Mouse (Mus musculus) spleen, embryonic (tissue): ENCODE results near the gene C1qtnf7.

Experiments used
- CTCF ChIA-PET: fragments of 350-600 bp; sonication (Branson Sonifier 250); formaldehyde crosslinking; loops from one replicate; lab custom pipeline; 2022; lab: Charles Lee

C1qtnf7 gene

DNA sequence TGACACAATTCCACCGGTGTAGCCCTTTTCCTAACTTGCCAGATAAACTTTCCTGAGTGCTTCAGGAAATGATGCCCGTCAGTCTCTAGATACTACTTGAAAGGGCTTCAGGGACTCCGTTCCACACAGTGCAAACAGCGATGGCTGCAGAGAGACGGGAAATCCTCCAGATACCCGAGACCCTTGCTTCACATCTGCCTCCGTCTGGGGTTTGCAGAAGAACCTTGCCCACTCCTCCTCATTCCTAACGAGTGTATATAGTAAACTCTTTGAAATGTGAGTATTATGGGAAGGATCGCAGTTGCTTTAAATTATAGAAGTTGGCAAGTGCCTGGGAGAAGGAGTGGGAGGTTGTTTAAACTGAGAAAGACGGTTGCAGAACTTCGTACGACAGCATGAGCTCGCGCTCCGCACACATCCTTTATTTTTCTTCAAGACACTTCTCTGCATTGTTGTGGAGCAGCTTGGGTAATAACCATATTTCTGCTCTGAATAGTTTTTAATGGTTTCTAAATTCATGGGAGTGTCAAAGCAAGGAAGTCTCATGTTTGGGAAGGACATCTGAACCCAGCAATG is at the start of gene C1qtnf7:
TSS of gene C1qtnf7 (plus strand) at position 138 of the 576 bp plus-strand sequence.
- CTCF ChIA-PET, result no interaction called here

DNA sequence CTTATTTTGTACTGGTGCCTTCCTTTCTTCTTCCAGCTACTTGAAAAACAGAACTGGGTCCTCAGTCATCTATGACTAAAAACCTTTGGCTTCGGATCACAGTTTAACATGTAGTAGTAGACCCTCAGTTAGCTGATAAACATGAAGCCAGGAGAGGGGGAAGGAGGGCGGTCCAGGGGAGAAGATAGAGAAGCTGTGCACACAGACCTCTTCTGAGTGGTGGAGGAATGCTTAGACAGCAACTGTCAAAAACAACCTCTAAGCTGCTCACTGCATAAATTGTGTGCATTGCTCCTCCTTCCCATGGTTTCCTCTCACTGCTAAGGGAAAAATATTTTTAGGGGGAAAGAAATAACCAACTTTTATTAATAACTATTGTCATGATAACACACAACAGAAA is 48.6 kb upstream of the C1qtnf7 start:
- CTCF ChIA-PET, result no interaction called here

DNA sequence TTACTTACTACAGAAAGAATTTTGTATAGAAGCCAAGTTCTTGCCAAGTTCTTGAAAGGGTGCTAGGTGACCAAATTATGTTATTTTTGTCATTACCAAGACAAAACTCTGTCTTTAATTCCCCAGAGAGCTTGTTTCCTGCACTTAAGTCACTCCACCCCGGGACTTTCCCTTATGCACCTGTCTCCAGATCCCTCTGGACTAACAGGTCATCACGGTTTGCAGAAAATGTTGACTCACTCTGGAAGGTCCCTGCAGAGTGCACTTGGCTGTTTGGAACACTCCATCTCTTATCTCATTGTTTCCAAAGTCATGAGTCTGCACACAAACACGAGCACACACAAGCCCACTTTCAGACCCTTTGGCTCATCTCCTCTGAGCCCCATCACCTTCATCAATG is 48.1 kb upstream of the C1qtnf7 start:
- CTCF ChIA-PET, result no interaction called here

DNA sequence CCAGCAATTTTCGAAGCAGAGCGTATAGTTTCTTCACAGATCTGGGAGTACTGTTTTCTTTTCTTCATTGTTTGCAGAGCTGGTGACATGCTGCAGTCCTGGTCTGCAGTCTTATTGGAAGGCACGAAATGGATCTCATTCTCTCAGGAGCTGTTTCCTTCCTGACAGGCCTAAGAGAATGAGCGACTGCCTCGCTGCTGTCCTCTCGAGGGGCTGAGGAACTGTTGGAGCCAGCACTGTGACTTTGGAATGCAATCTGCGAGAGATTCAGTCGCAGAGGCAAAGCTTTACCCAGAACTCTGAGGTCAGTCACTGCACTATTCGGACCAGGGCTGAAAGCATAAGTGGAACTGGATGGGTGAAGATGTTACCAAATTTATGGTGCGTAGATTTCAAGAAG is 46.4 kb upstream of the C1qtnf7 start:
- CTCF ChIA-PET, result no interaction called here

DNA sequence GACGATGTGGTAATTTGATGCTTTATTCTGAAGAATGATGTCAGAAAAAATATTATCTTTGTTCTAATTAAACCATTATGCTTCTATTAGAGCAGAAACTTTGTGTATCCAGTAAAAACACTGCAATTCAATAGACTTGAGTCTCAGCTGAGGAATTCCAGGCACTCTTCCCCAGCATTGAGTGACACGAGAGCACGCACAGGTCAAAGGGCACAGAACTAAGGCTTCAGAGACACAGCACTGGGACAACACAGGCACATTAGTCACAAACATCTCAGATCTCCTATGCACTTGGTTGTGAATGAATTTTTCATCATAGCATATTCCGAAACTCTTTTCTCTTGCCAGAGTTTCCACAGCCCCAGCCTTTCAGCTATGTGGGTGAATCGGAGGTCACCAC is 37.4 kb upstream of the C1qtnf7 start:
- CTCF ChIA-PET, result no interaction called here

DNA sequence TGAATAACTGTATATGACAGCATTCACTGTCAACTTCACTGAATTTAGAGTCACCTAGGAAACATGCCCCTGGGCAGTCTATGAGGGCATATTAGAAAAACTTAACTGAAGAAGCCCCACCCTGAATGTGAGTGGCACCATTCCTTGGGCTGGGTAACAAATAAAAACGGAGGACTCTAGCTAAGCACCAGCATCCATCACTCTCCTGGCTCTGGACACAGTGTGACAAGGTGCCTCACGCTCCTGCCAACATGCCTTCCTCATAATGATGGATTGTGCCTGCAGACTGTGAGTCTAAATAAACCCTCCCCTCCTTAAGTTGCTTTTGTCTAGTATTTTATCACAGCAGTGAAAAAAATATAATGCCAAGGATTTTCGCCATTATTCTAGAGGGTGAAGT is 35.3 kb upstream of the C1qtnf7 start:
- CTCF ChIA-PET, result no interaction called here

DNA sequence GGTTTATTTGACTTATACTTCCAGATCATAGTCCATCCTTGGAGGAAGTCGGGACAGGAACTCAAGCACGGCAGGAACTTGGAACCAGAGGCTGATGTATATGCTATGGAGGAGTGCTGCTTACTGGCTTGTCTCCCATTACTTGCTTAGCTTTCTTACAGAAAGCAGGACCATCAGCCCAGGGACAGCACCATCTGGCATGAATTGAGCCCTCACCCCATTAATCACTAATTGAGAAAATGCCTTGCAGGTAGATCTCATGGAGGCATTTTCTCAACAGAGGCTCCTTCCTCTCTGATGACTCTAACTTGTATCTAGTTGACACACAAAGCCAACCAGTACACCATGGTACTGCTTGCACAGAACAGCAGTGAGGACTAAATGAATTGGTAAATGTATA is 34.6 kb upstream of the C1qtnf7 start:
- CTCF ChIA-PET, result no interaction called here

DNA sequence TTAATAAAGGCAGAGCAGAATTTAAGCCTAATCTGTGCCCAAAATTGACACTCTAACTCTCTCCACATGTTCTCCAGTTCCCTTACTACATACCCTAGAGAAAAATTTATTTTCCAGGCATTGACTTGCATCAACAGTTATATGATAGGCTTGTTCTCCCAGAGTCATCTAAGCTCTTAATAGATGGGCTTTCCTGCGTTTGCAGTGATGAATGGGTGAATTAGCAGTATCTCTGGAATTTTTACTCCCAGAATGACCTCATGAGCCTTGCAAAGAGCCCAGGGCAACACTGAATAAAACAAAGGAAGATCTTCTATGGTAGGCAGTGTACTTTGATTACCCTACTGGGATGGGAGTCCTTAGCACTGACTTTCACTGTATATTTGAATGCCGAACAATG is 33.5 kb upstream of the C1qtnf7 start:
- CTCF ChIA-PET, result no interaction called here

DNA sequence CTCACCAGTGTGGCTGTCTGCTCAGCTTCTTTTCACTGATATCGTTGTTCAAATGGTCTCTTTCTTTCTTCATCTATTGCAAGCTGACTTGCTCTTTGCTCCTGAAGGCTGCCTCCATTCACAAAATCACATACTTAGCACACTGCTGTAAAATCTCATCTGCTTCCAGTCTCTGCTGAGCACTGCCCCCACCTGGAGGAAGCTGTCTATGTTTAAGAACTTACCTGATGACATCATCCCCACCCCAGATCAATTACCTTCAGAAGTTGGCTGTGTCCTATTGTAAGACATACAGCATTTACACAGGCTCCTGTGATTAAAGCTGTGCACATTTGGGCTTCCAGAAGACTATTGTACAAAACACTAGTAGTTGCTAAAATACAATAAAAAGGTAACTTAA is 13.5 kb upstream of the C1qtnf7 start:
- CTCF ChIA-PET, result no interaction called here

DNA sequence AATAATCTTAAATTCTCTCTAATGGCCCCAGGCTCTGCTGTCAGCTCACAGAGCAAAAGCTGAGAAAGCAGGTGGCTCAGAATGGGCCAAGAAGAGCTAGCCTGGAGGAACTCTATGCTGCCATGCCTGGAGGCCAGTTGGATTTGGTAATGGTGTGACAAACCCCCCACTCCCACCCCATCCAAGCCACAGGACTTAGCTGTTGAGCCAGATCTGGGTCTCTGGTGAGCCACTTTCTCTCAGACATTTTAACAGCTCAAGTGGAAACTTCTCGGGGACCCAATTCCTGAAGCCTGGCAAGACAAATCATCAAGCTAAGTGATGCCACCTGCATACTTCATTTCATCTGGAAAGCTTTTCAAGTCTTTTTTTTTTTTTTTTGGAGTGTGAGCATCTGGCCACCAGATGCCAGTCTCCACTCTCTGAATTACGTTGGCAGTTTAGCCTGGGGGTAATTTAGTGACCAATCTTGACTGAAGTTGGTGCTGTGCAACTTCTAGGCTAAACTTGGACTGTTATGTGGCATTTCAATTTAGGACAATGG is 11.0 kb upstream of the C1qtnf7 start:
- CTCF ChIA-PET, result no interaction called here

DNA sequence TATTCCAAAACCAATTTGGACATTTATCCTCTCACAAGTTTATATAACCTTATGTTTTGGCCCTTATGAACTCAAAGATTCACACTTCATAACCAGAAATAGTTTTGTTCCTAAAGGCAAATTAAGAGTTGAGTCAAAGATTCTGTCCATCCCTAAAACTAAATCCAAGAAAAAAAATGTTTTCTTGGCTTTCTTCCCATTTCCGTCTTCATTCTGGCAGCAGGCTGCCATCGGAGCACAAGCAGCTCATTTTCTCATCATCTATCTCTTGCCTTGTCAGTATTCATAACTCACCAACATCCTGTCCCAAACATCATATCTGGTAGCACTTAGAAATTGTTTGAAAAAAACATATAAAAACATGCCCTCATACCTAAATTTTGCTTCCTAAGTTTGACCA is 6.9 kb upstream of the C1qtnf7 start:
- CTCF ChIA-PET, result no interaction called here

DNA sequence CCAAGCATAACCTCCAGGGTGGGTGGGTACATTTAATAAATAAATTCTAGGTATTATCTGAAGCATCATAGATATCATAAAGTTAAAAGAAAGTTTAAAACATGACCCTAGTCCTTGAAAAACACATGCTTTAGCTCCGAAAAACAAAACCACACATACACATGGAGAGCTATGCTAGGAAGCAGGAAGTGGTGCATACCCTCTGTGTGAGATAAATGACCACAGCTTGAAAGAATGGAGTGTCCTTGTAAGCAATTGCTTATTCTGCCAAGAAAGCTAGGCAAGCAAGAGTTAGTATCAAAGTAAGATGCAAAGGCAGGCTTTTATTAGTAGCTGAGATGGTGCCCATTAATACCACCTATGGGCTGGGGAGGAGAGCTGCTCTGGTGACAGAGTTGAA is 6.4 kb upstream of the C1qtnf7 start:
- CTCF ChIA-PET, result no interaction called here

DNA sequence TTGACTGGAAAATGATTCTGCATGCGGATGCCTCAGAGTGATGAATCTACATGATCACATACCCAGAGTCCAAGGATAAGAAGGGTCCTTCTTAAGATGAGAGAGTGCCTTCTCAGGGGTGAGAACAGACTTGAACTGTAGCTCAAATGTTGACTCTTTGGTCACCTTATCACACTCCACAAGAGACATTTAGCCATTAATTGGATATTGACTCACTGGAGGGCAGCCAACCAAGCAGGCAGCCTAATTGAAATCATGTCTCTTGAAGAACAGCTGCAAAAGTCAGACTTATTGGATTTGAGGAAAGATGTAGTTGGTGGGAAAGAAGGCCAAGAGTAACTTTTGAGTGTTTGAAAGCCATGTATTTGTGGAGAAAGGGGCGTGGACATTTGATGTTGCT is 4.2 kb upstream of the C1qtnf7 start:
- CTCF ChIA-PET, result no interaction called here

DNA sequence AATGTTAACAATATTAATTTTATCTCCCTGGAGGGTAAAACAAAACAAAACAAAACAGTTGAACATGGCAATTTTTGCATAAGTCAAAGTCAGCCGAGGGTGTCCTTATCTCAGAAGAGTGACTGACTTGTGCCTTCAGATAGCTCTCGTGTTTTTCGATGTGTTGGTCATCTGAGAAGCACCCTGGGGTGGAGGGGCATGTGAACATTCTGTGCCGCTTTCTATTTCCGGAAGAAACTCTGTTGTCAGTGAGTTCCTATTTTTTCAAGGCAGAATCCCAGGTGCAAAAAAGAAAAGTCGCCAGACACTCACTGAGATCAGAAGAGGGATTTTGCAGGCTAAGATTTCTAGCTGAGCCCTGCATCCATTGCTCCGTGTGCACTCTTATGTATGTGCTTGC is 1.2 kb downstream of the C1qtnf7 start:
- CTCF ChIA-PET, result no interaction called here

DNA sequence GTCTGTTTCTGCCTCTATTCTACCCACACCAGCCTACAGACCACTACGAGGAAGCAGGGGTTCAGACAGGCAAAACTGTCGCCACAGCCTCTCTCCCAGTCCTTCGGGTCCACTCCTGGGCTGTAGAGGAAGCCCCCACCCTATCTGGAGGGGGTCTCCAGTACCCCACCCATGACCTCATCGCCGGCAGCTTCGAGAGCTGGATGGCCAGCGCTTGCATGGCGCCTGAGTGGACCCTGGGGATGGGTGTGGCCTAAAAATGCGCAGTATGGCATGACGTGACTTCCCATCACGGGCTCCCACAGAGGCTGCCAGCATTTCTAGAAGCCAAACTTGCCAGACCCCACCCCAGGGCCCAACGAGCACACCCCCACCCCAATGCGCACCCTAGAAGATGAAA is 2.0 kb downstream of the C1qtnf7 start:
- CTCF ChIA-PET, result no interaction called here

DNA sequence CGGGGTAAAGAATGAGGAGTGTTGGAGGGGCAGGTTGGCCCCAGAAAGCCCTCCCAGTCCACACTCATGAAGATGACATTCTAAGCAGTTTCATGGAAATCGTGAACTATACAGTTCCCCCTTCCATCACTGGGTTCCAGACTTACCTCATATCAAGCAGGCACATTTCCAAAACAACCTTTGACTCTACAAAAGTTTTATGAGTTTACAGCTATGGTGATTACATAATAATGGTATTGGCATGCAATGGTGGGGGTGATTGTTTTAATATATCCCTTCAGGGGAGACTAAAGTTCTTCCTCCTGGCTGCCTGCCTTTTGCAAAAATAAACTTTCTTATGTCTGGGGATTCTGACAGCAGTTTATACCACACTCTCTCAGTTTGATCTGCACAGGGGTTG is 4.6 kb downstream of the C1qtnf7 start:
- CTCF ChIA-PET, result no interaction called here

DNA sequence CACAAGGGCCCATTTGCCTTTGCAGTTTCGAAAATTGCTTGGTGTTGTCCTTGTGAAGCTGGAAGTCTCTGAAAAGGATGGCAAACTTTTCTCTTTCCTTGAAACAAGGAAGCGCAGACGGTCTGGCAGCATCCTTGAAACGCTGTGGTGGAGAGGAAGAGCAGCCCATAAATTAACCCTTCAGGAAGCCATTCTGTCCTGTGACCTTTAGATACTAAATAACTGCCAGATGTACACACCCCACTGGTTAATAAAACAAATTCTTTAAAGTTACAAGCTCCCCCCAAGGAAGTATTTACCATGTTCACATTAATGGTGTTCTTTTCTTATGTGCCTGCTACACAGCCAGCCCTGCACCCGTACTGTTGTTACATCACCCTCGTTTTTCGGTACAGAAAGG is 6.0 kb downstream of the C1qtnf7 start:
- CTCF ChIA-PET, result no interaction called here

DNA sequence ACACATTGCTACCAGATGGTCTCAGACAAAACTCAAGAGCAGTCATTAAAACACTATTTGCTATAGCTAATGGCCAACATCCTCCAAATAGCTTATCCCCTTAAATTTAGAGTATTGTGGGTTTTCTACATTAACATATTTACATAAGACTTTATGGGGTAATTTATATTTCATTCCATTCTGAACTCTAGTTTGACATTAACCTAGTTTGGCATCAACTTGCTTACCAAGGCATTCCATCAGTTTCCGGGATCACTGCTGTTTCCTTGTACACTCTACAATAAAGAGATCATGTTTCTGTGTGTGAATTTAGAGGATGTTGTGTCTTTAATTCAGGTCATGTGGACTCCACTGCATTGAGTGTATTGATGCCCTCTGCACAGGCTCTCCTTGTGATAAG is 7.5 kb downstream of the C1qtnf7 start:
- CTCF ChIA-PET, result no interaction called here

DNA sequence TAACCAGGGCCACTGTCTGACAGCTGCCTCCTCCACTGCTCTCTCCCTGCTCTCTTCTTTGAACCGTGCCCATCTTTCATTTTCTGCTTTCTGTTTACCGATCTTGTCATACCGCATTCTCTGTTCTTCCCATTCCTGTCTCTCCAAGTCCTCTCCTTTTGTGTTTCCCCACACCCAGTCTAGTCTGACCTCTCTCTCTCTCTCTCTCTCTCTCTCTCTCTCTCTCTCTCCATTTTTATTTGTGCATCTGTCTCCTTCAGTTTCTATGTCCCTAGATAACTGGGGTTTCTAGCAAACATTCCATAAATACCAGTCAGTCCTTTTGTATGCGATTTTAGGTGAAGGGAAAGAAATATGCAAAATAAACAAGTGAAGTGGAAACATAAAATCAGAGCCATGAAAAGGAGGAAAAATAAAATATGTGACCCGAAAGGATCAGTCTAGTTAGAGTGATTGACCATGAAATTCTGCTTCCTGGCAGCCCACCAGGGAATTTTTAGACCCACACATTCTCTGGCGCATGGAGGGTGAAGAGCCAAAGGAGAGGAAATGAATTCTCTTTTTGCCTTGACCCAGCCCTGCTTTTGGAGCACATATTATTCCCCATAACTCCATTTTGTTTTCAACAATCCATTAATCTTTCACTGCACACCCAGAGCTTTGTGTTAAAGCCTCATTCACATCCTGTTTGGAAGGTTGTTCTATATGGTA is 11.7 kb downstream of the C1qtnf7 start:
- CTCF ChIA-PET, result no interaction called here

DNA sequence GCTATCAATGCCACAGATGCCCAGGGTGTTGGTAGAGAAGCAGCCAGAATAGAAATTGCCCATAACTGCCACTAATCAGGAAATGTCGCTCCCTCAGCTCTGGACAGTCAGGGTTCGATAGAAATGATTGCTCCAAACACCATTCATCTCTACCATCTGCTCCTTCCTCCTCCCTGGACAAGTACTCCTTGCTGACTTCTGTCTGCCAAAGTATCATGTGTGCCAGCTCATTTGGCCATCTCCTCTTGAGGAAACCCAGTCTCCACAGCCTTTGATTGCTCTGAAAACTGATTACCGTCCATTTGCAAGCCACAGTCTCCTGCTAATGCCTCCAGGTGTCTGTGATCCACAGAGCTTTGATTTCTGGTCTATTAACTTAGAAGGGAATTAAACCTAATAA is 14.8 kb downstream of the C1qtnf7 start:
- CTCF ChIA-PET, result no interaction called here

DNA sequence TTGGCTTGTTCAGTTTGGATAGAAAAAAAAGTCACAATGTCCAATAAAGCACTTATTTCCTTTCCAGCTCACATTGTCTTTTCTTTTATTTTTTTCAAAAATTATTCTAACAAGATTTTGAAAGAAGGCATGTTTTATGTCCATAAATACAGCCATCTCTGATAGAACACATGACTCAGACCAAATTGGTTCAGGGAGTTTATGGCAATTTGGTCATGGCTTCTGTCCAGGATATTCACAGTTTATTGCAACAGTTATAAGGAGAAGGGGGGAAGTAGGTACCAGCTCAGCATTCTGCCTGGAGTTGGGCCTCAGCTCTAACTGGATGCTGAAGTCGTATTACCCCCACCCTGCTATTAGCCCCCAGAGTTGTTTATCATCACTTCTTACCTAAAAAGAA is 15.5 kb downstream of the C1qtnf7 start:
- CTCF ChIA-PET, result no interaction called here

DNA sequence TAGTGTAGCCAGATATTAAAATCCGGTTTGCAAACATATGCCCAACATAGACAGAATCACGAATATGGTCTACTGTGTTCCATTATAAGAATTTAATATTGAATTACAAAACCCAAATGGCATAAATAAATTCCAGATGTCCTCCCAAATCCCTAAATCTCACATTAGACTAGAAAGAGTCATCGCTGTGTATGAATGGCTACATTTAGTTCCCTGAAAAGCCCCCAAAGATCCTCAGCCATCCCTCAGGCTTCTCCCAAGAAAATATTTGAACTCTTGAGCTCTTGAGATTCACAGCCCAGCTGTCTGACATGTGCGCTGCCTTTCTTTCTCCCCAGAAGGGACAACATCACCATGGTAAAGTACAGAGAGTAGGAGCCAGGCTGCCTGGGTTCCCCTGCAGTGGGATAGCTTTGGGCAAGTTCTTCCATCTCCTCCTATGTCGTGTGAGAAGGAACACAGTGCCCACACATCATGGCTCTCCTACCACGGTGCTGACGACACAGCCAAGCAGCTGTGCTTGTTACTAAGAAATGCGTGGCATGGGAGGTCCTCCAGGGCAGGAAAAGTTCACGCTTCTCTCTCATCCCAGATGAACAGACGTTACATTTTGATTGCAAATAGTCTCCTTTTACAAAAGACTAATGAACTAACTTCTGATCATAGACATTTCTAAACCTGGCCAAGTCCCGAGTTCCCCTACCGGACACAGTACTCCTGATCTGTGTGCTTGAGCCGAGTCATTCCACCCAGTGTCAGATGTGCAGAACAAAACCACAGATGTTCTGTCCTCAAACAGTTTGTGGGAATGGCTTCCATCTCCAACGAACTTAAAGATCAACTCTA is 23.2 kb downstream of the C1qtnf7 start:
- CTCF ChIA-PET, result no interaction called here

DNA sequence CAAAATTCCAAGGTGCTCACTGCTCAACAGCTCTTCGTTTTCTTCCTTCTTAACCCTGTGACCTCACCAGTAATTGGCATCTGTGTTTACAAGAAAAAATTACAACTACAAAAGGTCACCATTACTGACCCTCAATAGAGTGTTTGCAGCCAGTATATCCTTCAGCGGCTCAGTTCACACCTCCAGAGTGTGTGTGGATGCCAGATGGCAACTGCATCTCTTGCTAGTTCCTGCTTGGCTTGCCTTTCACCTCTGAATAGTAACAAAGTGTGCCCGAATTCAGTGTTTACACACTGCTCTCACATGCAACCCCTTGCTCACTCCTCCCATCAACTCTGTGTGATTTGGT is 23.8 kb downstream of the C1qtnf7 start:
- CTCF ChIA-PET, result no interaction called here
